Mouse (Mus musculus) ES-Bruce4 (cell line): ENCODE data around the gene Dolpp1.

ENCODE experiments used
- CTCF ChIP-seq: IDR thresholded peaks from one replicate; pipeline ENCODE4 v1.8.1; 2011; ENCODE audit warnings: low read depth, low read length
- EP300 ChIP-seq: IDR thresholded peaks from 2 replicates; pipeline ENCODE4 v1.6.1; 2011; ENCODE audit warnings: low read depth, low read length; ENCODE audit not compliant: insufficient read depth
- POLR2A ChIP-seq: IDR thresholded peaks from one replicate; pipeline ENCODE4 v1.8.1; 2011; ENCODE audit warnings: low read length; ENCODE audit not compliant: insufficient read depth

- no peak for TF ChIP-seq POLR2A
- no peak for TF ChIP-seq CTCF
- no peak for TF ChIP-seq EP300
Observed at GRCm38 (mm10) chr2:30392114-30392576, at the start of gene Dolpp1.
